Mouse (Mus musculus): Measurements from ENCODE around the gene Ldhb. TPM values are rescaled to one million over a fixed set of nuclear protein-coding genes. Genes with fewer than 3 reads are reported as not detected.

Ldhb gene
- polyA plus RNA-seq (2015; fragmentation: Nextera tagmentation; extraction: Ambion mirVana), result 19.5 and 19.7 TPM in 2 replicates

GRCm38 (mm10) chr6:142507785-142508162 lies at the start of gene Ldhb:
Gene Ldhb, minus strand, starts transcription at chr6:142507957.
- Histone ChIP-seq H3K4me1 (replicated peaks) (peaks cover 8% of the 10 kb centered on the region), H3K36me3 (replicated peaks) (no peaks in the 10 kb centered on the region)

GRCm38 (mm10) chr6:142555988-142556387 lies 48.2 kb upstream of the Ldhb start:
- Histone ChIP-seq H3K9ac (no peak overlapping the region), H3K27me3 (no peaks in the 10 kb centered on the region), H3K36me3 (replicated peaks) (no peaks in the 10 kb centered on the region), H3K4me3 (replicated peaks) (no peak overlapping the region), H3K27ac (replicated peaks) (no peak overlapping the region), H3K9me3 (replicated peaks) (no peaks in the 10 kb centered on the region), H3K4me2 (no peak overlapping the region), H3K4me1 (replicated peaks) (no peaks in the 10 kb centered on the region)
- no peak for ATAC-seq (ENCODE audit: insufficient read depth)
- WGBS (ENCODE audit: insufficient replicate concordance), result 31% methylated on average over 1 of the region's 1 CpGs

More at GRCm38 (mm10) chr6:142507785-142508162, at the start of gene Ldhb:
- H3K4me3 ChIP-seq (replicated peaks), result peak within 1 kb of the TSS; percentile 44
- H3K4me2 ChIP-seq, result peak within 1 kb of the TSS; percentile 63
- peak; percentile 70 for ATAC-seq (ENCODE audit: insufficient read depth)
- H3K27ac ChIP-seq (replicated peaks), result no peak within 1 kb of the TSS
- peaks cover 31% of the 10 kb centered on the region for H3K27me3 ChIP-seq
- no peak within 1 kb of the TSS for H3K9ac ChIP-seq
- WGBS (ENCODE audit: insufficient replicate concordance), result under 1% methylated on average over 19 of the region's 19 CpGs
- no peaks in the 10 kb centered on the region for H3K9me3 ChIP-seq (replicated peaks)

- Histone ChIP-seq H3K9me3 (replicated peaks) (no peaks in the 10 kb centered on the region), H3K4me3 (replicated peaks) (no peak overlapping the region), H3K27me3 (no peaks in the 10 kb centered on the region), H3K9ac (no peak overlapping the region), H3K27ac (replicated peaks) (no peak overlapping the region), H3K36me3 (replicated peaks) (no peaks in the 10 kb centered on the region), H3K4me2 (no peak overlapping the region), H3K4me1 (replicated peaks) (no peaks in the 10 kb centered on the region)
- WGBS (ENCODE audit: insufficient replicate concordance), result 73% methylated on average over 4 of the region's 4 CpGs
- no peak for ATAC-seq (ENCODE audit: insufficient read depth)
These were observed 43.7 kb upstream of the Ldhb start for GRCm38 (mm10) chr6:142551482-142551881.

GRCm38 (mm10) chr6:142550871-142551270 lies 43.1 kb upstream of the Ldhb start:
- Histone ChIP-seq H3K4me3 (replicated peaks) (no peak overlapping the region), H3K9ac (no peak overlapping the region), H3K4me2 (no peak overlapping the region), H3K27ac (replicated peaks) (no peak overlapping the region), H3K9me3 (replicated peaks) (no peaks in the 10 kb centered on the region), H3K27me3 (no peaks in the 10 kb centered on the region), H3K4me1 (replicated peaks) (no peaks in the 10 kb centered on the region), H3K36me3 (replicated peaks) (no peaks in the 10 kb centered on the region)
- ATAC-seq (ENCODE audit: insufficient read depth), result no peak
- 48% methylated on average over 4 of the region's 4 CpGs for WGBS (ENCODE audit: insufficient replicate concordance)

GRCm38 (mm10) chr6:142548377-142548776 lies 40.6 kb upstream of the Ldhb start:
- H3K4me3 ChIP-seq (replicated peaks), result no peak overlapping the region
- H3K9ac ChIP-seq, result no peak overlapping the region
- no peaks in the 10 kb centered on the region for H3K27me3 ChIP-seq
- H3K36me3 ChIP-seq (replicated peaks), result no peaks in the 10 kb centered on the region
- no peak overlapping the region for H3K4me2 ChIP-seq
- H3K4me1 ChIP-seq (replicated peaks), result no peaks in the 10 kb centered on the region
- H3K27ac ChIP-seq (replicated peaks), result no peak overlapping the region
- WGBS (ENCODE audit: insufficient replicate concordance), result 54% methylated on average over 2 of the region's 2 CpGs
- no peaks in the 10 kb centered on the region for H3K9me3 ChIP-seq (replicated peaks)
- ATAC-seq (ENCODE audit: insufficient read depth), result no peak

- 60% methylated on average over 14 of the region's 14 CpGs for WGBS (ENCODE audit: insufficient replicate concordance)
- H3K4me2 ChIP-seq, result no peak overlapping the region
These were observed 37.4 kb upstream of the Ldhb start for GRCm38 (mm10) chr6:142545132-142545531.

GRCm38 (mm10) chr6:142543648-142544047 lies 35.9 kb upstream of the Ldhb start:
- Histone ChIP-seq H3K4me2 (no peak overlapping the region), H3K4me3 (replicated peaks) (no peak overlapping the region), H3K36me3 (replicated peaks) (no peaks in the 10 kb centered on the region), H3K27me3 (no peaks in the 10 kb centered on the region), H3K9me3 (replicated peaks) (no peaks in the 10 kb centered on the region), H3K27ac (replicated peaks) (no peak overlapping the region), H3K4me1 (replicated peaks) (no peaks in the 10 kb centered on the region), H3K9ac (no peak overlapping the region)
- WGBS (ENCODE audit: insufficient replicate concordance), result 41% methylated on average over 4 of the region's 4 CpGs
- ATAC-seq (ENCODE audit: insufficient read depth), result no peak

More at GRCm38 (mm10) chr6:142545132-142545531, 37.4 kb upstream of the Ldhb start:
- Histone ChIP-seq H3K27ac (replicated peaks) (no peak overlapping the region), H3K4me3 (replicated peaks) (no peak overlapping the region), H3K9me3 (replicated peaks) (no peaks in the 10 kb centered on the region), H3K9ac (no peak overlapping the region), H3K4me1 (replicated peaks) (no peaks in the 10 kb centered on the region), H3K36me3 (replicated peaks) (no peaks in the 10 kb centered on the region), H3K27me3 (no peaks in the 10 kb centered on the region)
- no peak for ATAC-seq (ENCODE audit: insufficient read depth)

- Histone ChIP-seq H3K4me2 (no peak overlapping the region), H3K36me3 (replicated peaks) (no peaks in the 10 kb centered on the region), H3K4me1 (replicated peaks) (no peaks in the 10 kb centered on the region), H3K9ac (no peak overlapping the region), H3K4me3 (replicated peaks) (no peak overlapping the region), H3K27ac (replicated peaks) (no peak overlapping the region), H3K9me3 (replicated peaks) (no peaks in the 10 kb centered on the region), H3K27me3 (no peaks in the 10 kb centered on the region)
- WGBS (ENCODE audit: insufficient replicate concordance), result 69% methylated on average over 6 of the region's 6 CpGs
- ATAC-seq (ENCODE audit: insufficient read depth), result no peak
These were observed 35.0 kb upstream of the Ldhb start for GRCm38 (mm10) chr6:142542800-142543175.

- Histone ChIP-seq H3K27ac (replicated peaks) (no peak overlapping the region), H3K4me1 (replicated peaks) (no peaks in the 10 kb centered on the region), H3K36me3 (replicated peaks) (no peaks in the 10 kb centered on the region), H3K4me3 (replicated peaks) (no peak overlapping the region), H3K9me3 (replicated peaks) (no peaks in the 10 kb centered on the region), H3K27me3 (no peaks in the 10 kb centered on the region), H3K4me2 (no peak overlapping the region), H3K9ac (no peak overlapping the region)
- ATAC-seq (ENCODE audit: insufficient read depth), result no peak
- 65% methylated on average over 8 of the region's 8 CpGs for WGBS (ENCODE audit: insufficient replicate concordance)
These were observed 34.5 kb upstream of the Ldhb start for GRCm38 (mm10) chr6:142542082-142542799.

GRCm38 (mm10) chr6:142540561-142541160 lies 32.9 kb upstream of the Ldhb start:
- H3K36me3 ChIP-seq (replicated peaks), result no peaks in the 10 kb centered on the region
- no peak for ATAC-seq (ENCODE audit: insufficient read depth)
- no peak overlapping the region for H3K27ac ChIP-seq (replicated peaks)
- 65% methylated on average over 10 of the region's 10 CpGs for WGBS (ENCODE audit: insufficient replicate concordance)
- H3K4me3 ChIP-seq (replicated peaks), result no peak overlapping the region
- no peaks in the 10 kb centered on the region for H3K27me3 ChIP-seq
- H3K4me2 ChIP-seq, result no peak overlapping the region
- H3K4me1 ChIP-seq (replicated peaks), result no peaks in the 10 kb centered on the region
- no peak overlapping the region for H3K9ac ChIP-seq
- H3K9me3 ChIP-seq (replicated peaks), result no peaks in the 10 kb centered on the region

- Histone ChIP-seq H3K4me2 (no peak overlapping the region), H3K9ac (no peak overlapping the region), H3K4me1 (replicated peaks) (no peaks in the 10 kb centered on the region), H3K27me3 (no peaks in the 10 kb centered on the region), H3K27ac (replicated peaks) (no peak overlapping the region), H3K9me3 (replicated peaks) (no peaks in the 10 kb centered on the region), H3K36me3 (replicated peaks) (no peaks in the 10 kb centered on the region), H3K4me3 (replicated peaks) (no peak overlapping the region)
- 71% methylated on average over 5 of the region's 5 CpGs for WGBS (ENCODE audit: insufficient replicate concordance)
- no peak for ATAC-seq (ENCODE audit: insufficient read depth)
These were observed 32.4 kb upstream of the Ldhb start for GRCm38 (mm10) chr6:142540131-142540530.
